In genomic region chr4:106483831-106484230, GRCm38 (mm10) we compare ENCODE assay signal across 25 mouse cellular contexts. TPM values are rescaled to one million over a fixed set of nuclear protein-coding genes. Genes with fewer than 3 reads are reported as not detected.
DNase-seq lines count a peak whose midpoint lies in the region; ATAC-seq and TF ChIP-seq lines count a peak whose summit lies in the region.
"Had no signal": no experiment of that assay in that cellular context is flagged by ENCODE, and none has a peak within 500 bp of the region (broad histone marks: within the 10 kb centered on the region; RNA-seq: fewer than 3 reads in every experiment).

No protein-coding gene starts in this region.

- H3K9ac ChIP-seq in forebrain, embryonic 16.5 days (replicated peaks; ENCODE audit: low read depth, low read length) = no peak overlapping the region
- 0 out of 2 replicates have a peak overlapping the region, but pooled peaks have one; percentile 4 for H3K9ac ChIP-seq in kidney, postnatal 0 days (ENCODE audit: low read depth, low read length)
- H3K9ac ChIP-seq in heart, embryonic 12.5 days = no peak overlapping the region
- H3K9ac ChIP-seq: embryonic facial prominence, embryonic 12.5 days; forebrain, embryonic 12.5 days; forebrain, postnatal 0 days; hindbrain, embryonic 12.5 days had no signal

- 86% methylated on average over 1 of the region's 1 CpGs for WGBS in forebrain, embryonic 10.5 days
- 84% methylated on average over 1 of the region's 1 CpGs for WGBS in forebrain, embryonic 16.5 days
- WGBS in kidney, postnatal 0 days = 81% methylated on average over 1 of the region's 1 CpGs
- 80% methylated on average over 1 of the region's 1 CpGs for WGBS in heart, embryonic 12.5 days

- no peak for TF ChIP-seq CTCF in kidney, postnatal 0 days (IDR thresholded peaks at IDR 0.05; ENCODE audit: low read depth)

- H3K4me1 ChIP-seq in forebrain, embryonic 10.5 days = peaks cover 34% of the 10 kb centered on the region
- H3K4me1 ChIP-seq in forebrain, embryonic 16.5 days (replicated peaks; ENCODE audit: control insufficient read depth, insufficient read depth, low read length) = no peaks in the 10 kb centered on the region
- H3K4me1 ChIP-seq in kidney, postnatal 0 days (replicated peaks; ENCODE audit: insufficient read depth, low read length) = no peaks in the 10 kb centered on the region; the same call in 1 of the 2 replicates
- no peaks in the 10 kb centered on the region for H3K4me1 ChIP-seq in heart, embryonic 12.5 days (replicated peaks)
- H3K4me1 ChIP-seq: embryonic facial prominence, embryonic 12.5 days had no signal

- no peak overlapping the region for H3K4me3 ChIP-seq in forebrain, embryonic 10.5 days
- no peak overlapping the region for H3K4me3 ChIP-seq in forebrain, embryonic 16.5 days (replicated peaks; ENCODE audit: low read length)
- no peak overlapping the region for H3K4me3 ChIP-seq in kidney, postnatal 0 days (replicated peaks; ENCODE audit: low read depth, low read length)
- H3K4me3 ChIP-seq in heart, embryonic 12.5 days = no peak overlapping the region
- H3K4me3 ChIP-seq: embryonic facial prominence, embryonic 12.5 days; forebrain, embryonic 12.5 days; heart, adult 2 months; hindbrain, embryonic 12.5 days had no signal

- no peak for DNase-seq in forebrain, embryonic 10.5 days (ENCODE audit: extremely low spot score, low spot score)
- DNase-seq in kidney, postnatal 0 days (ENCODE audit: low spot score) = no peak
- DNase-seq in kidney, postnatal 10 days = no peak
- peak; percentile 15 for DNase-seq in adrenal gland, postnatal 10 days
- DNase-seq: cerebellum, adult 11-12 months; cerebellum, adult 9-10 months; cerebellum, postnatal 25 days; forebrain, postnatal 0 days; gastrocnemius, postnatal 14 days; heart, adult 2 months had no signal

- no peaks in the 10 kb centered on the region for H3K9me3 ChIP-seq in forebrain, embryonic 10.5 days
- no peaks in the 10 kb centered on the region for H3K9me3 ChIP-seq in forebrain, embryonic 16.5 days (ENCODE audit: control insufficient read depth, low read length)
- H3K9me3 ChIP-seq in kidney, postnatal 0 days (replicated peaks; ENCODE audit: low read length) = no peaks in the 10 kb centered on the region
- no peaks in the 10 kb centered on the region for H3K9me3 ChIP-seq in heart, embryonic 12.5 days (replicated peaks)
- H3K9me3 ChIP-seq: embryonic facial prominence, embryonic 12.5 days; forebrain, embryonic 12.5 days; hindbrain, embryonic 12.5 days had no signal

- H3K27me3 ChIP-seq in forebrain, embryonic 10.5 days (ENCODE audit: poor library complexity, severe bottlenecking) = peaks cover 32% of the 10 kb centered on the region
- H3K27me3 ChIP-seq in forebrain, embryonic 16.5 days (replicated peaks; ENCODE audit: control insufficient read depth, insufficient read depth, low read length) = no peaks in the 10 kb centered on the region
- no peaks in the 10 kb centered on the region for H3K27me3 ChIP-seq in kidney, postnatal 0 days (ENCODE audit: insufficient read depth, low read length)
- H3K27me3 ChIP-seq in heart, embryonic 12.5 days (replicated peaks) = peaks cover 63% of the 10 kb centered on the region
- H3K27me3 ChIP-seq: forebrain, embryonic 12.5 days; Patski had no signal

- H3K4me2 ChIP-seq in forebrain, embryonic 16.5 days (ENCODE audit: low read length) = no peak overlapping the region
- no peak overlapping the region for H3K4me2 ChIP-seq in kidney, postnatal 0 days (ENCODE audit: low read length)
- H3K4me2 ChIP-seq in heart, embryonic 12.5 days = no peak overlapping the region
- H3K4me2 ChIP-seq: embryonic facial prominence, embryonic 12.5 days; forebrain, embryonic 12.5 days; heart, embryonic 11.5 days; hindbrain, embryonic 12.5 days had no signal

- no peak for ATAC-seq in forebrain, embryonic 16.5 days
- no peak for ATAC-seq in kidney, postnatal 0 days (replicated peaks; ENCODE audit: low FRiP score, low read depth)
- ATAC-seq in heart, embryonic 12.5 days (ENCODE audit: insufficient number of reproducible peaks, low FRiP score) = no peak
- ATAC-seq: activated CD4-positive, CD25-positive, alpha-beta regulatory T cell, adult 4 months; forebrain, postnatal 0 days; hindbrain, embryonic 16.5 days; inflammation-experienced regulatory T-cells, adult 6 months; Patski had no signal

- no peaks in the 10 kb centered on the region for H3K36me3 ChIP-seq in forebrain, embryonic 10.5 days (replicated peaks)
- H3K36me3 ChIP-seq in forebrain, embryonic 16.5 days (ENCODE audit: control insufficient read depth, insufficient read depth) = no peaks in the 10 kb centered on the region
- H3K36me3 ChIP-seq in kidney, postnatal 0 days (ENCODE audit: insufficient read depth, low read length) = no peaks in the 10 kb centered on the region
- H3K36me3 ChIP-seq in heart, embryonic 12.5 days = no peaks in the 10 kb centered on the region
- H3K36me3 ChIP-seq: embryonic facial prominence, embryonic 12.5 days; forebrain, embryonic 12.5 days; hindbrain, embryonic 12.5 days had no signal

- 0 out of 2 replicates have a peak overlapping the region, but pooled peaks have one; percentile 12 for H3K27ac ChIP-seq in forebrain, embryonic 10.5 days
- H3K27ac ChIP-seq in forebrain, embryonic 16.5 days (ENCODE audit: low read length) = no peak overlapping the region
- no peak overlapping the region for H3K27ac ChIP-seq in kidney, postnatal 0 days
- no peak overlapping the region for H3K27ac ChIP-seq in heart, embryonic 12.5 days (ENCODE audit: poor library complexity, severe bottlenecking)
- H3K27ac ChIP-seq: embryonic facial prominence, embryonic 12.5 days; forebrain, embryonic 12.5 days; heart, adult 2 months; hindbrain, embryonic 12.5 days had no signal

RNA-seq across cellular contexts. Expression of gene Bsnd, which starts 8.3 kb away (rescaled TPM):
- not detected in 2 replicates for polyA plus RNA-seq in forebrain, embryonic 10.5 days (2016; fragmentation: Nextera tagmentation; extraction: Ambion mirVana)
- not detected in 2 replicates for polyA plus RNA-seq in forebrain, embryonic 16.5 days (2015; fragmentation: Nextera tagmentation; extraction: Ambion mirVana)
- 40.1 and 40.6 TPM in 2 replicates for polyA plus RNA-seq in kidney, postnatal 0 days (2015; fragmentation: Nextera tagmentation; extraction: Ambion mirVana)
- not detected for total RNA-seq in adrenal gland, postnatal 10 days (2021)
- polyA plus RNA-seq in heart, embryonic 12.5 days (2016; fragmentation: Nextera tagmentation; extraction: Ambion mirVana) = not detected in 2 replicates
- total RNA-seq: forebrain, postnatal 0 days; gastrocnemius, adult 18-20 months; heart, adult 2 months; heart, postnatal 25 days had no signal
- polyA plus RNA-seq: activated CD4-positive, CD25-positive, alpha-beta regulatory T cell, adult 4 months; cortical plate, adult 2 months; embryonic facial prominence, embryonic 12.5 days; forebrain, embryonic 12.5 days; forebrain, postnatal 0 days; heart, adult 2 months; heart, embryonic 11.5 days; heart, embryonic 16.5 days; hindbrain, embryonic 16.5 days; inflammation-experienced regulatory T-cells, adult 6 months had no signal

RNA-seq across cellular contexts. Expression of gene Pcsk9, which starts 19.7 kb away (rescaled TPM):
- 5.9 and 6.9 TPM in 2 replicates for polyA plus RNA-seq in forebrain, embryonic 10.5 days (2016; fragmentation: Nextera tagmentation; extraction: Ambion mirVana)
- 0.77 and 0.99 TPM in 2 replicates for polyA plus RNA-seq in forebrain, embryonic 16.5 days (2015; fragmentation: Nextera tagmentation; extraction: Ambion mirVana)
- polyA plus RNA-seq in kidney, postnatal 0 days (2015; fragmentation: Nextera tagmentation; extraction: Ambion mirVana) = 5.6 and 6.7 TPM in 2 replicates
- total RNA-seq in adrenal gland, postnatal 10 days (2021) = 1 to 10 TPM in 1 of 2 experiments, under 1 TPM in 1; 0.94 to 1.1 TPM
- polyA plus RNA-seq in heart, embryonic 12.5 days (2016; fragmentation: Nextera tagmentation; extraction: Ambion mirVana) = 0.54 and 1.2 TPM in 2 replicates
- total RNA-seq: CH12.LX; gastrocnemius, adult 18-20 months; gastrocnemius, postnatal 14 days; heart, adult 2 months; heart, postnatal 25 days had no signal
- polyA plus RNA-seq: activated CD4-positive, CD25-positive, alpha-beta regulatory T cell, adult 4 months; inflammation-experienced regulatory T-cells, adult 6 months had no signal

Comparison
In these comparisons a context has a peak if more than half of its experiments do, and no peak if none do; other contexts are left out.
1. RNA of gene Bsnd, which starts 8.3 kb away (polyA plus RNA-seq): 40.1 to 40.6 TPM in kidney, postnatal 0 days; not detected in forebrain, embryonic 10.5 days, not detected in forebrain, embryonic 16.5 days and not detected in heart, embryonic 12.5 days; every median in the first group is over 10 times any median in the second.